Mouse (Mus musculus): ENCODE measurements around the gene Ctf1.

DNA sequence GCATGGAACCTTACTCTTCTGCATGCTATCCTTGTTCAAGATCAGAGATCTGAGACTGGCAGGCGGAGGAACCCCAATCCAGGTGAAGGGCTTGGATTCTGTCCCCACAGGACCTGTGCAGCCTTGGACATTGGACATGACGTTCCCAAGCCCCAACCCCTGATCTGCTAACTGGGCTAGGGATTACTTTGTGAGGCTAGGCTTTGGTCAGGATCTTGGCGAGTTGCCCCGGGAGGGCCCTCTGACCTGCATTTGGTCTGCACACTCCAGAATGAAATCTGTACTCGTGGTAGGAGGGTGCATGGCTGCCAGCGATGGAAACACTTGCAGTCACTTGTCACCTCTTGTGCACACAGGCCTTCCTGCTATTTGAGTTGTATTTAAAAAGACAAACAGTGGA lies 49.6 kb upstream of the Ctf1 start:
- TF ChIP-seq FLI1 (IDR thresholded peaks at IDR 0.05; ENCODE audit: low read length) (no peak), GATA1 (IDR thresholded peaks at IDR 0.05; ENCODE audit: borderline replicate concordance, low read length) (no peak)

Measured in megakaryocyte, embryonic 14.5 days (primary cell).